In genomic region chr2:18030581-18030980, GRCm38 (mm10) we compare ENCODE assay signal across 11 mouse cellular contexts. TPM values are rescaled to one million over a fixed set of nuclear protein-coding genes. Genes with fewer than 3 reads are reported as not detected.
DNase-seq lines count a peak whose midpoint lies in the region; ATAC-seq and TF ChIP-seq lines count a peak whose summit lies in the region.
"Had no signal": no experiment of that assay in that cellular context is flagged by ENCODE, and none has a peak within 500 bp of the region (broad histone marks: within the 10 kb centered on the region; RNA-seq: fewer than 3 reads in every experiment).

No protein-coding gene starts in this region.

- no peak overlapping the region for H3K27ac ChIP-seq in lung, embryonic 14.5 days (ENCODE audit: low read depth)
- H3K27ac ChIP-seq in hindbrain, embryonic 13.5 days = no peak overlapping the region
- H3K27ac ChIP-seq in neural tube, embryonic 13.5 days (replicated peaks) = no peak overlapping the region

- H3K9me3 ChIP-seq in lung, embryonic 14.5 days (ENCODE audit: low read depth, low read length) = no peaks in the 10 kb centered on the region
- H3K9me3 ChIP-seq in hindbrain, embryonic 13.5 days = no peaks in the 10 kb centered on the region
- no peaks in the 10 kb centered on the region for H3K9me3 ChIP-seq in neural tube, embryonic 13.5 days

- no peak for ATAC-seq in lung, embryonic 14.5 days (ENCODE audit: insufficient read depth)
- ATAC-seq in hindbrain, embryonic 13.5 days (ENCODE audit: low FRiP score) = no peak
- no peak for ATAC-seq in neural tube, embryonic 13.5 days (ENCODE audit: low read depth)

- H3K36me3 ChIP-seq in lung, embryonic 14.5 days (ENCODE audit: insufficient read depth) = no peaks in the 10 kb centered on the region
- H3K36me3 ChIP-seq in hindbrain, embryonic 13.5 days = no peaks in the 10 kb centered on the region
- H3K36me3 ChIP-seq in neural tube, embryonic 13.5 days = no peaks in the 10 kb centered on the region

- no peaks in the 10 kb centered on the region for H3K27me3 ChIP-seq in lung, embryonic 14.5 days (ENCODE audit: insufficient read depth, low read length)
- no peaks in the 10 kb centered on the region for H3K27me3 ChIP-seq in hindbrain, embryonic 13.5 days
- H3K27me3 ChIP-seq in neural tube, embryonic 13.5 days = no peaks in the 10 kb centered on the region

- H3K4me3 ChIP-seq in lung, embryonic 14.5 days (ENCODE audit: low read depth, low read length) = no peak overlapping the region
- no peak overlapping the region for H3K4me3 ChIP-seq in hindbrain, embryonic 13.5 days
- H3K4me3 ChIP-seq in neural tube, embryonic 13.5 days = no peak overlapping the region
- H3K4me3 ChIP-seq: myocyte had no signal

- H3K4me1 ChIP-seq in lung, embryonic 14.5 days (ENCODE audit: insufficient read depth) = peaks cover 14% of the 10 kb centered on the region
- H3K4me1 ChIP-seq in hindbrain, embryonic 13.5 days (replicated peaks) = peaks cover 66% of the 10 kb centered on the region
- peaks cover 80% of the 10 kb centered on the region for H3K4me1 ChIP-seq in neural tube, embryonic 13.5 days (replicated peaks)

- DNase-seq in heart, adult 11 months = peak; percentile 73
- DNase-seq in heart, adult 8-10 months (ENCODE audit: low spot score) = no peak
- peak; percentile 39 for DNase-seq in lung, embryonic 14.5 days
- no peak for DNase-seq in lung, postnatal 25 days (ENCODE audit: low spot score)
- no peak for DNase-seq in layer of hippocampus, adult 18-20 months (ENCODE audit: low spot score in 2 of 2)
- DNase-seq in yolk sac, embryonic 10.5 days (ENCODE audit: low spot score) = no peak

- H3K4me2 ChIP-seq in lung, embryonic 14.5 days = peak overlapping the region; percentile 97
- H3K4me2 ChIP-seq in hindbrain, embryonic 13.5 days = peak overlapping the region; percentile 92
- H3K4me2 ChIP-seq in neural tube, embryonic 13.5 days = peak overlapping the region; percentile 96

- no peak overlapping the region for H3K9ac ChIP-seq in lung, embryonic 14.5 days
- no peak overlapping the region for H3K9ac ChIP-seq in hindbrain, embryonic 13.5 days
- no peak overlapping the region for H3K9ac ChIP-seq in neural tube, embryonic 13.5 days

- 62% methylated on average over 8 of the region's 8 CpGs for WGBS in lung, embryonic 14.5 days
- 18% methylated on average over 8 of the region's 8 CpGs for WGBS in hindbrain, embryonic 13.5 days
- WGBS in neural tube, embryonic 13.5 days = 26% methylated on average over 8 of the region's 8 CpGs

- TF ChIP-seq CTCF in lung, embryonic 14.5 days (IDR thresholded peaks at IDR 0.05; ENCODE audit: low read depth) = no peak

RNA-seq across cellular contexts. Expression of gene A930004D18Rik, which starts 7.0 kb away (rescaled TPM):
- total RNA-seq in heart, adult 8-10 months (2022) = 1 to 10 TPM; 3.5 to 7.3 (median 5.5) TPM
- polyA plus RNA-seq in lung, embryonic 14.5 days (2014; fragmentation: Nextera tagmentation; extraction: Ambion mirVana) = 8.9 and 11.4 TPM in 2 replicates
- 13.1 and 14.0 TPM in 2 replicates for polyA plus RNA-seq in hindbrain, embryonic 13.5 days (2015; fragmentation: Nextera tagmentation; extraction: Ambion mirVana)
- 8.8 and 12.3 TPM in 2 replicates for polyA plus RNA-seq in neural tube, embryonic 13.5 days (2015; fragmentation: Nextera tagmentation; extraction: Ambion mirVana)
- total RNA-seq in layer of hippocampus, adult 18-20 months (2021) = 1 to 10 TPM; 3.5 to 5.0 TPM

RNA-seq across cellular contexts. Expression of gene Skida1, which starts 18.3 kb away (rescaled TPM):
- total RNA-seq in heart, adult 8-10 months (2022) = 1 to 10 TPM; 2.5 to 5.9 (median 3.7) TPM
- 8.3 and 8.5 TPM in 2 replicates for polyA plus RNA-seq in lung, embryonic 14.5 days (2014; fragmentation: Nextera tagmentation; extraction: Ambion mirVana)
- polyA plus RNA-seq in hindbrain, embryonic 13.5 days (2015; fragmentation: Nextera tagmentation; extraction: Ambion mirVana) = 11.5 and 12.7 TPM in 2 replicates
- polyA plus RNA-seq in neural tube, embryonic 13.5 days (2015; fragmentation: Nextera tagmentation; extraction: Ambion mirVana) = 8.2 and 9.2 TPM in 2 replicates
- total RNA-seq in layer of hippocampus, adult 18-20 months (2021) = 10 to 100 TPM; 15.6 to 16.0 TPM

RNA-seq across cellular contexts. Expression of gene Mllt10, which starts 24.5 kb away (rescaled TPM):
- total RNA-seq in heart, adult 8-10 months (2022) = 10 to 100 TPM; 25.1 to 41.8 (median 30.5) TPM
- polyA plus RNA-seq in lung, embryonic 14.5 days (2014; fragmentation: Nextera tagmentation; extraction: Ambion mirVana) = 39.1 and 46.2 TPM in 2 replicates
- 60.3 and 61.4 TPM in 2 replicates for polyA plus RNA-seq in hindbrain, embryonic 13.5 days (2015; fragmentation: Nextera tagmentation; extraction: Ambion mirVana)
- 62.3 and 63.1 TPM in 2 replicates for polyA plus RNA-seq in neural tube, embryonic 13.5 days (2015; fragmentation: Nextera tagmentation; extraction: Ambion mirVana)
- total RNA-seq in layer of hippocampus, adult 18-20 months (2021) = 10 to 100 TPM; 51.7 to 59.6 TPM

RNA-seq across cellular contexts. Expression of gene H2al2a, which starts 33.8 kb away (rescaled TPM):
- total RNA-seq in heart, adult 8-10 months (2022) = not detected
- not detected in 2 replicates for polyA plus RNA-seq in lung, embryonic 14.5 days (2014; fragmentation: Nextera tagmentation; extraction: Ambion mirVana)
- polyA plus RNA-seq in hindbrain, embryonic 13.5 days (2015; fragmentation: Nextera tagmentation; extraction: Ambion mirVana) = not detected in 2 replicates
- not detected in 2 replicates for polyA plus RNA-seq in neural tube, embryonic 13.5 days (2015; fragmentation: Nextera tagmentation; extraction: Ambion mirVana)
- not detected for total RNA-seq in layer of hippocampus, adult 18-20 months (2021)
- total RNA-seq: liver, adult 2 months had no signal
- polyA plus RNA-seq: liver, adult 2 months; myocyte; spleen, adult 2 months had no signal

Comparison
In these comparisons a context has a peak if more than half of its experiments do, and no peak if none do; other contexts are left out.
1. DNase-seq: peak in heart, adult 11 months (single experiment) and lung, embryonic 14.5 days (single experiment); none in heart, adult 8-10 months (single experiment), lung, postnatal 25 days (single experiment), layer of hippocampus, adult 18-20 months (0 of 2) and yolk sac, embryonic 10.5 days (single experiment).
2. Peak in every context shown above with its lines, with median percentiles within 50 percentile points of each other: H3K4me2 ChIP-seq.